Mouse (Mus musculus) 3T3-L1 (cell line): ENCODE measurements at regions not wholly inside any gene's neighbourhood (a gene's known extent, or its start where the extent isn't known, plus 50 kb on each side); places are given as distances from the start of the nearest gene placed in this dataset.

Experiments used
- DNase-seq: peaks from one replicate; pipeline ENCODE4 v3.0.0-alpha.2; 2015; ENCODE audit warnings: low read depth, low spot score

DNA sequence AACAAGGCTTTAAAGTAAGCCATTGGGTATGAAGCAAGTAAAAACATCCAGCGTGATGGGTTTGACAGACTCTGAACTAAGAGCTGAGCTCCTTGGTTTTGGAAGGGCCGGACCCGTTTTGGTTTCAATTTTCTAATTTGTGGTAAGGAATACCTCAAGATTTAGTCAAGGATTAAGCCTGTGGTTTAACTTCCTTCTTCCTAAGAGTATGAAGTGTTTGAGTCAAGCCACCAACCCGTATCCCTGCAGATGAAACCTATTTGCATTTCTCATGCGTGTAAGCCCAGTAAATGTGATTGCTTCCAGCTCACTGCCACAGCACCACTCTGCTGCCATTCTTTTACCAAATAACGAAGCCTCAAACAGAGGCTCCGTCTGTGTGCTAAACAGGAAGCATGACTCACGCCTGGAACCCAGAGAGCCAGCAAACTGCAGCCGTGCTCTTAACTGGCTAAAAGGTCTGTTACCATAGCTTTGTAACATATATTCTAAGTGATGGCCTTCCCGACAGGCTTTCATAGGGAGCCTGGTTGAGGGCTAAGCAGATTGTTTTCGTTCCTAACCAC, 149.7 kb downstream of the Etv1 start:
- peak; percentile 92 for DNase-seq

DNA sequence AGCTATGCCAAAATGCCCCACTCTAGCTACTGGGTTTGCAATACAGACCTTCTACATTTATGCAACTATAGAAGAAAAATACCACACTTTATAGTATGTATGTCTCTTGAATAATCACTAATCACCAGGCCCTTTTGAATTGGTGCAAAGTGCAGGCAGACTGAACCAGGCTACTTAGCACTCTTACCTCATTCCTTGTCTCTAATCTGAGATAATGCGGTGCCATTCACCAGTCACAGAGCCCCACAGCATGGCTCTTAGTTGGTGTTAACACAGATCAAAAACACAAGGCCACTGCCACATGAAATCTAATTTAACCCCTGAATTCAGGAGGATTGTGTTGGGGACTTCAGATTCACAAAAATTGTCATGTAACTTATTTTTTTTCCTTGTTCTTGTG, 150.5 kb downstream of the Etv1 start:
- peak; percentile 18 for DNase-seq

DNA sequence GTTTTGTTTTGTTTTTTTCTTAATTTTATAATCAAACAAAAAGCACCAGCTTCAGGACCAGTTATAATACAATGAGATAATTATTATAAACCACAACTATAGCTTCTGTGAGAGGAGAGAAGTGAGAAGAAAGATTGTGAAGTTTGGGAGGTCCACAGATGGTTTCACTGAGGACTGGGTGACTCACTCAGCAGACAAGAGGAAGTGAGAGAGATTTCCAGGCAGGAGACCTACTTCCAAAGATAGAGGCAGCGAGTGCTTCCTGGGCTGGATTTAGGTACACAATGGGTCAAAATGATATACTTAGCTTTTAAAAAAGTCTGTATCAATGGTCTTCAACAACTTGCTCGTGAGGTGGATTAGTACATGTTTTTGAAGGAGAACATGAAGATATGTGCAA, 152.6 kb downstream of the Etv1 start:
- DNase-seq: peak; percentile 26

- no peak for DNase-seq
Measured at GRCm38 (mm10) chr12:38959605-38960004, 180.4 kb downstream of the Etv1 start.

- DNase-seq: no peak
Measured at GRCm38 (mm10) chr12:38962302-38962701, 183.1 kb downstream of the Etv1 start.

DNA sequence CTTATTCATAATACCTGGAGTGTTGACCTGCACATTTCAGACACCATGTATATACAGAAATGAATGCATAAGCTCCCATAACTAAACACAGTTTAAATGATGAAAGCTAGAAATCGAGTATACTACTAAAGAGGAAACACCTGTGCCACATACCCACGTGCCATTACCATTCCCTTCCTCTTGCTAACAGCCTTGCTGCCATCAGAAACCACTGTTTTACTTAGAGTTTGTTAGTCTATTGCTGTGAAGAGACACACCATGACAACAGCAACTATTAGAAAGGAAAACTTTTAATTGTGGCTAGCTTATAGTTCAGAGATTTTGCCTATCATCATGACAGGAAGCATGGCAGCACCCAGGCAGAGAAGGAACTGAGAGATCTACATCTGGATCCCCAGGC, 191.2 kb downstream of the Etv1 start:
- no peak for DNase-seq

- no peak for DNase-seq
Measured at GRCm38 (mm10) chr12:38972205-38972604, 193.0 kb downstream of the Etv1 start.

DNA sequence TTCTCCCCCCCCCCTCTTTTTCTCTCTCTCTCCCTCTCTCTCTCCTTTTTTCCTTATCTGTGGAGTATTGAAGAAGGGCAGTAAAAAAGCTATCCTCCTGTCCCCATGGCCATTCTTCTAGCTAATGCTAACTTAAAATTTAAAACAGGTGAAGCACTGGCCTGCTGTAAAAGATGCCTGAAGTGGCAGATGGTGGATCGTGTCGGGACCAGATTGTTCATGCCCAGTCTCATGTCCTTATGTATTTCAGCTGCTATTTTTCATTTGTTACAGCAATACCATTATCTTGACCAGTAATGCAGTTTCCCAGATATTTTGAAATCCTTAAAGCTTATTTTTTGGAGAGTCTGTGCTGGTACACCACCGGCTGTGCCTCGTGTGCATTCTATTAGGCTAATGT, 196.3 kb downstream of the Etv1 start:
- DNase-seq: no peak

GRCm38 (mm10) chr12:38982423-38982822, 203.2 kb downstream of the Etv1 start:
- DNase-seq: no peak

DNA sequence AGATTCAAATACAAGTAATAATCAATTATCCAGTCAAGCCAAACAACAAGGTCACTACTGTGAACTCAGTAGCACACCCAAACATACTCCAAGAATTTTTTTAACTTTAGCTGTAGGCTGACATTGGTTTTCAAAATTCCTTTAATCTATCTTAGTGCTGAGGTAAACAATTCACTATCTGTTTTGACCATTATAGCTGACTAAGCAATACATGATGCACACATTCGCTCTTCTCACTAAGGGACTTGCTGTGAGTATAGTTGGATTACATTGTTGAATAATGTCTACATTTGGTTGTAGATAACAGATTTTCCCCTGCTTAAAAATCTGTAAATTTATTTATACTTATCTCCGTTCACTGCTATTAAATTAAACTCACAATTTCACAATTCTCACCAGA, 206.7 kb downstream of the Etv1 start:
- no peak for DNase-seq

DNA sequence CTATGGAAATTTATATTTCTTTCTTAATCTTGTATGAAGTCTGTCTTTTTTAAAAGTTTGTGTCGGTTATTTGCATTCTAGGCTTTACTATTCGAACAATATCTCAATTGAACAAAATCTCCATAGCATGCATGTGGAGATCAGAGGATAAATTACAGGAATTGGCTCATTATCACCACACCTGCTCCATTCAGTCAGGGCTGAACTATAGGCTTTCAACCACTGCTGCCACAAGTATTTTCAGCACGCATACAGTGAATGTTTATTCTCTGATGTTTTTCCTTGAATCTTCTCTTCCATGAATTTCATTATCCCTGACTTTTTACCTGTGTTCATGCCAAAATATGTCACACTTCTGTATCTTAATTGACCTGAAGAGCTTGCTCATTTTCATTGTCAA, 207.2 kb downstream of the Etv1 start:
- DNase-seq: no peak

- DNase-seq: no peak
Measured at GRCm38 (mm10) chr12:38987277-38987676, 208.1 kb downstream of the Etv1 start.

DNA sequence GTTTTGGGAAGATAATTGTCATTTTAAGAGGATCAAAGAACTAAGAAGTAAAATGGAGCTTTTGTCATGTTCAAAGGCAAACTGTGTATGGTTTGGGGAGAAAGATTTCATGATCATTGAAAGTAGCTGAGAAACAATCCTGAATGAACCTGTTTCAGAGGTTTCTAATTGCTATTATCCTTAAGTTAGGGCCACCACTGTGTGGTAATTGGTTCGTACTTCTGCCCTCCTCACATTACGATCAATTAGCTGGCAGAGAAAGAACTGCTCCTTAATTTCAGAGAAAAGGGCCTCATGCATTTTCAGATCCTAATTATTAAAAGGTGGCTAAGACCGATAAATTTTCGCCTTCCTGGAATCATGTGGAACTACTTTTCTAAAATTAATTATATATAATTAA, 208.6 kb downstream of the Etv1 start:
- DNase-seq: no peak

GRCm38 (mm10) chr12:39027179-39027578, 248.0 kb downstream of the Etv1 start:
- DNase-seq: no peak

DNA sequence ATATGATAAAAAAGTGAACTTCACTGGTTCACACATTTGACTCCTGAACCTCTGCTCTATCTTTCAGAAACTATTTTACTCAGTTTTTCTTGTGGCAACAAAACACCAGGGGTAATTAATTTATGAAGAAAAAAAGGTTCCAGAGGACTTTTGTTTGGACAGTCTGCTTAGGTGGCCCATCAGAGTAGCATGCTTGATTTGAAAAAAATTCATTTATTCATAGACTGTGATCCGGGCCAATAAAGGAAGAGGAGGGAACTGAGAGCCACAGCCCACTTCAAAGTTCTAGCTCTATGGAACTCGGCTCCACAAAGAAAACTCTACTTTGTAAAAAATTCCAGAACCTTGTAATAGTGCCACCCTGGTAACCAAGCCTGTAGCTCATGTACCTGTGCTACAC, 248.8 kb downstream of the Etv1 start:
- DNase-seq: no peak

- peak; percentile 3 for DNase-seq
Measured at GRCm38 (mm10) chr12:39033982-39034381, 254.8 kb downstream of the Etv1 start.

DNA sequence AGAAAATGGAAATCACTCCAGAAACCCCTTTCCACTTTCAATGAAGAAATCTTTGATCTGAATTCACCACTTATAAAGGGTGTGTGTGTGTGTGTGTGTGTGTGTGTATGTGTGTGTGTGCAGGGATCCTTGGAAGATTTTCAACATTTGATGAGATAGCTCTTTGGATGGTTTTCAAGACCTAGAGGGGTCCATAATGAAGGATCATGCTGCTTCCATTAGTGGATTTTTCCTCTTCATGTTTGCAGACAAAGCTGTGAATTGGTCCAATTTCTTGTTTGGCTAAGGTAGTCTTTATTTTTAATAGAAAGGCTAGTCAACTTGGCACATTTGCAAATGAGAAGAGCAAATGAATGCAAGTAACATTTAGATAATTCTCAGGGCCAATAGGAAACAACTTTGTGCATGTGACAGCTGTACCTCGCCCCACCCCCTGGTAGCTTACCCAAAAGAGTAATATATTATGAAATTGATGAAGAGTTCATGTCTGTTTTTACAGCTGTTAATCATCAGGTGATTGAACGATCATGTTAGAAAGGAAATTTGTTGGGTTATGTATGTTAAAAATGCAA, 257.4 kb downstream of the Etv1 start:
- DNase-seq: no peak

DNA sequence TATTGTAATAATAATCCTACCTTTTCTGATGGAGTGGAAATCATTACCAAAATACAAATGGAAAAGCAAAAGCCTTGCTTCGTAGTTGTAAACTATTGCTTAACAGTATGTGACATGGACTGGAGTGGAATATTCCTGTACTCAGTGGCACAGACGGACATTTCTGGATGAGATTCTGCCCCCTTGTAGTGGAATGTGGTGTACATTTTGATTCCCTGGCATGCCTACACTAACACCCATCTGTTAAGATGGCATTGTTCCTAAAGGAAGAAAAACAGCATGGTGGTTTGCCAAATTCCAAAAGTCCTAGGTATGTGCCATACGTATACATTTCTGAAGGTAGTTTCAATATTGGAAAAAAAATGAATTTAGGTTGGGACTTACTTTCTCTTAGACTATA, 258.9 kb downstream of the Etv1 start:
- no peak for DNase-seq

DNA sequence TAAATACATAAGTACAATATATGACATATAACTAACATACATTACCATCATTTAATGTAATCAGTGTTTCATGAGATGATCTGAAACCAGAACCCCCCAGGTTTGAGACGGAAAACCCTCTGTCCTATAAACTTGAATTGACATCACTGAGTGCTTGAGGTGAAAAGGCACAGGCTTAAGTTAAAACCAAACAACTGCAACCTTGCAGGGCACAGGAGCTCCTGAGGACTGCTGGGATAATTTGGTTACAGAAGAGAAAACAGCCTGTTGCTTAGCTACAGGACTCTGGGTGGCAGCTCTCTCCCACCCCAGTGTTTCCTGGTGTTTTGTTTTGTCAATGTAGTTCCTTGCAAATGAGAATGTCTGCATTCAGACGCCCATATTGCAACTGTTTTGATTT, 259.5 kb downstream of the Etv1 start:
- DNase-seq: no peak

GRCm38 (mm10) chr12:39047126-39047525, 267.9 kb downstream of the Etv1 start:
- DNase-seq: no peak

- DNase-seq: no peak
Measured at GRCm38 (mm10) chr12:39048441-39048840, 269.3 kb downstream of the Etv1 start.

DNA sequence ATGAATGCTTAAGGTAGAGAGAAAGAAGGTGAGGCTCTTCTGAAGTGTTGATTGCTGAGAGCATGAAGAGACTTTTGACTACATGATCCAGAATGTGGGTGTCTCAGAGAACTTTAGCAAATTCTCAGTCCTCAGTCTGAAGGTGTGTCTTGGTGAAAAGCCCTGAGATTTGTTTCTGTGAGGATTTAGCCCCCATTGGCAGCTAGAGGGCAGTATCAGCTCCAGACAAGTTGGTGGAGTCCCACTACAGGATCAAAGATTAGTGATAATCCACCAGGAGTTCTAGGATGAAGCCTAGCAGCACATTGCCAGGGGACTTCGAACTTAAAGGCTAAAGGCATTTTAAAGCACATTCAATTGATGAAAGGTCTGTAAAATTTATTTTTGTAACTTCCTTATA, 269.8 kb downstream of the Etv1 start:
- DNase-seq: peak; percentile 13

DNA sequence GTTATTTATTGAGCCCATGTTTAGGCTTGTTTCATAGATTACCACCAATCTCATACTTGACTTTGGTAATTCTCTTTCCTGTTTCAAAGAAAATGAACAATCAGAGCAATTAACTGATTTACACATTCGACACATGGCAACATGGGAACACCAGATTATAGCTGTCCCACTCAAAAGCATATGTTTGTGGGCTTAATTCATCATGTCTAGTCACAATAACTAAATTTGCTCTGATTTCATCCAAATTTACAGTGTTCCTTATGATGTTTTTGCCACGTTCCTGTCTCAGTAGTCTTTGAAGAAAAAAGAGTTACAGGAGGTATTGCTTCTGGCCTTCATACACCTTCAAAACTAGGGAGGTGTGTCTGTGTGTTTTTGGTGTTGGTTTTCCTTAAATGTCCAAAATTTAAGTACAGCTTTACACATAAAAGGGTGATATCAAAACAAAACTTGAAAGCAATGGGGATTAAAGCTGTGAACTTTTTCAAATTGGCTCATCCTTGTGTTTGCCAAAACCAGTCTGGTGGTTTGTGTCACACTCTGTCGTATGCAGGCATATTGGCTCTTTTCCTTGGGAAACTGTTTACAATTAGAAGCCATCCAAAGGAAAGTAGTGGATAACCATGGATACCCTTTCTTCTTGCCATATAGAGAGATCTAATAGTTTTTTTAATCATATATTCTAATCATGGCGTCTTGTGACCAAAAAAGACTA, 291.3 kb downstream of the Etv1 start:
- no peak for DNase-seq
